Mouse (Mus musculus) gastrocnemius, adult 2 months (tissue): ENCODE results near the gene Nav1. TPM values are rescaled to one million over a fixed set of nuclear protein-coding genes. Genes with fewer than 3 reads are reported as not detected.

Experiments used
- DNase-seq: peaks from one replicate; pipeline ENCODE4 v3.0.0; 2022
- H3K27ac ChIP-seq: fragments of 200-600 bp; 2 replicates; pipeline ENCODE4 v1.8.1; 2022; ENCODE audit warnings: mild to moderate bottlenecking
- H3K4me3 ChIP-seq: fragments of 200-600 bp; 2 replicates; pipeline ENCODE4 v1.8.1; 2022; ENCODE audit warnings: mild to moderate bottlenecking, moderate library complexity
- CTCF ChIP-seq: fragments of 200-600 bp; IDR thresholded peaks from 2 replicates; pipeline ENCODE4 v1.8.1; 2022; ENCODE audit warnings: antibody characterized with exemption, mild to moderate bottlenecking, moderate library complexity
- intact Hi-C: fragments of 180-260 bp; cut with DNase I; formaldehyde crosslinking; loops from one replicate; pipeline ENCODE4 v1.15.1; 2025
- total RNA-seq, 2 experiments: library from RNA; stranded (reverse); gene quantifications; 2 replicates each; pipeline ENCODE4 v1.2.3; 2021

The Nav1 gene
- total RNA-seq, 2 experiments from 2014 or later = 9.7 to 11.5 TPM

DNA sequence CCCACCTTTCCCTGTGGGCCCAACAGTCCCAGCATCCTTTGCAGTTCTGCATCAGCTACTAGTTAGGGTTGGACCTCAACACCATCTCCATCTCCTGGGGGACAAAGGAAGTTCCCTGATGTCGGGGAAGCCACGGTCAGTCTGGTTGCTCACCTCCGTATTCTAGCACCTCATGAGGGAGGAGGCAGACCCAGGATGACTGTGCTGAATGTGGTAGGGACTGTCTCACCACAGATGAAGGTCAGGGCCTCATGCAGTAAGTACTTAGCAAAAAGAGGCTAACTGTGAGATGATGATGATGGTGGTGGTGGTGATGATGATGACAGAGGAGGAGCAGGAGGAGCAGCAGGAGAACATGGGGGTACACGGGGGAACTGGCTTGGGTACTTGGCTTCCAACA lies 73.0 kb downstream of the Nav1 start:
- TF ChIP-seq CTCF = no peak
- Histone ChIP-seq H3K4me3 (no peak overlapping the region), H3K27ac (peak overlapping the region; percentile 77)
- DNase-seq = no peak
- intact Hi-C loops = no loop called here

DNA sequence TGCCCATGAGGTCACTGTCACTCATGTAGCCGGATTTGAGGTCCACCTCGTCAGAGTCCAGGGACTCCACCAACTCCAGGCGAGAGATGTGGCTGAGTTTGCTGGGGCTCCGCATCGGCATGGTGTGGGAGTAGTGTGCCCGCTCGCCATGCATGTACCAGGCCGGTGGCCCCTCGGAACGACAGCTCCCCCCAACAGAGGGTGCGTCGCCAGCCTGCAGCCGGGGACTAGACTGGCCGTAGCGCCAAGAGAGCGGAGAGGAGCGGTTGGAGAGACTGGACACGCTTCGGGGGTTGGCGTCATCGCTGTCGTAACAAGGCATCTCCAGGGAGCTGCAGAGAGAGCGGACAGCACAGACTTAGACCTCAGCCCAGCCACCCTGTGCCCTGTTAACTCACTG lies 74.7 kb downstream of the Nav1 start:
- no peak for TF ChIP-seq CTCF
- H3K27ac ChIP-seq = peak overlapping the region; percentile 82; the same call in 1 of the 2 replicates
- intact Hi-C loops = no loop called here
- no peak for DNase-seq
- no peak overlapping the region for H3K4me3 ChIP-seq

DNA sequence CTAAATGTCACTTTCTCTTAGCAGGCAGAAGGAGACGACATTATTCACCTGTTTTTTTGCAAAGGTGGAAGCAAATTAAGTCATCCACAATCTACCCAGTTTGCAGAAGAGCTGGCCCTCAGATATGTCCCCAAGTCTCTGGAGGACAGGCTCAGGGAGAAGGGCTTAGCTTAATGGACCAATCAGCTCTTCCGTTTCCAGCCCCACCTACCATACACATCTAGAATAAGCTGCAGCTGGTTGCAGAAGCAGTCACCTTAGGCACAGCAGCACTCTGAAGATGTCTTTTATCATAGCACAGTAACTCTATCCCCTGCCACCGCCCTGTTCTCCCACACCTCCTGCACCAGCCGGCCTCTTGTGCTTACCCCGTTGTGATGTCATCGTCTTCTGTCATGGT lies 75.1 kb downstream of the Nav1 start:
- intact Hi-C loops = no loop called here
- no peak overlapping the region for H3K4me3 ChIP-seq
- H3K27ac ChIP-seq = peak overlapping the region; percentile 82
- no peak for TF ChIP-seq CTCF
- no peak for DNase-seq

DNA sequence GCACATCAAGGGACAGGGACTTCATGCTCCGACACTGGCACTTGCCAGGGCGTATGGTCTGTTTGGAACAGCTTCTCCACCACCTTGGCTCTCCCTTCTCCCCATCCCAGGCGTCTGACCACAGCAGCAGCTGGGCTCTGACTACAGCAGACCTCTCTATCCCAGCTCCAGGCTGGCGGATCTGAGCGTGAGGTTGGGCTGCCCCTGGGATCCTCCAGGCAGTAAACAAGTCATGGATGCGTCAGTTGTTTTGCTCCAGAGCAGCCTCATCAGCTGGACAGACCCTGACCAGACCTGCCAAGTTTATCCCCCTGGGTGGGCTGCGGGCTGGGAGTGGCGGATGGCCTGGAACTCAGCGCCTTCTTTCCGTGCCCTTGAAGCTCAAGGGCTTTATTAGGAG lies 76.0 kb downstream of the Nav1 start:
- TF ChIP-seq CTCF = no peak
- intact Hi-C loops = no loop called here
- Histone ChIP-seq H3K27ac (peak overlapping the region; percentile 82), H3K4me3 (no peak overlapping the region)
- DNase-seq = peak; percentile 92

DNA sequence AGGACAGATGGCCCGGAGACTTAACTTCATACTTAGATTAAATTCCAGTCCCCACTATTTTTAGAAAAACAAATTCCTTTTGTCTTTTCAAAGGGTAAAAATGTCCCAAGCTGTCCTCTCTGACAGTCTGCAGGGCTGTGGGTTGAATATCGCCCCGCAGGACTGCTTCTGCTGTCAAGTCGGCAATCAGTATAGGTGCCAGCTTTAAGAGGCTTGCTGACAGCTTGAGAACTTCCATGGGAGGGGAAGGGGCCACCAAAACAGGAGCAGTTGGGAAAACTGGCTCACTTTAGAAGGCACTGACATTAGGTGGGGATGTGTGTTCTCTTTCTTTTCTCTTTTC lies 82.6 kb downstream of the Nav1 start:
- no peak overlapping the region for H3K4me3 ChIP-seq
- DNase-seq = no peak
- peak overlapping the region; percentile 46 for H3K27ac ChIP-seq
- intact Hi-C loops = no loop called here
- TF ChIP-seq CTCF = no peak

DNA sequence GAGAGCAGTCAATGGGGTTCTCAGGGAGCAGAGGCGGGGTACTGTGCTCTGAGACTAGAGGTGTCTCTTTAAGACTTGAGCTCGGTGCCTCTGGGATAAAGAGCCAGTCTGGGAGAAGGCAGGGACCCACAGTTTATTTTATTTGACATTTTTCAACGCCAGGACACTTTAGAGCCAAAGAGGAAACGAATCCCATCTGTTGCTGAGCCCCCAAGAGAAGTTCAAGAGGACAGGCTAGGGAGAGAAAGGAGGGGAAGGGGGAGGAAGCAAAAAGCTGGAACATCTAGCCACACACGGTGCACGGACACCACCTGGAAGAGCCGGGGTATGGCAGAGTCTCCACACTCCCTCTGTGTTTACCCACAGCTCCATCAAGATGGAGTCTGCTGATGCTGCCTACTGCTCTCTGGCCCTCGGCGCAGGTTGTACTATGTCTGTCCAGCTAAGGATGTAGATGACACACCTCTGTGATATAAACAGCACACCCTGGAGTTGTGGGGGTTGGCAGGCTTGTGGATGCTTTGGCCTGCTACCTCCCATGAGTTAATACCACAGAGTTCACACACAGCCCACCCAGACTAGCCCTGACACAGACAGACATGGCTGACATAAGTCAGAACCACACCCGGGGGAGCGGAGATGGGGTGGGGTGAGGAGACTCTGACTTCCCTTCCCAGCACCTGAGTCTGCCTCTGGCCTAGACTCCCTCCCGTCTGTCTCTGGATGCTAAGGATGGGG lies 83.1 kb downstream of the Nav1 start:
- Histone ChIP-seq H3K4me3 (no peak overlapping the region), H3K27ac (peak overlapping the region; percentile 46)
- TF ChIP-seq CTCF = no peak
- DNase-seq = peak; percentile 25
- intact Hi-C loops = no loop called here

DNA sequence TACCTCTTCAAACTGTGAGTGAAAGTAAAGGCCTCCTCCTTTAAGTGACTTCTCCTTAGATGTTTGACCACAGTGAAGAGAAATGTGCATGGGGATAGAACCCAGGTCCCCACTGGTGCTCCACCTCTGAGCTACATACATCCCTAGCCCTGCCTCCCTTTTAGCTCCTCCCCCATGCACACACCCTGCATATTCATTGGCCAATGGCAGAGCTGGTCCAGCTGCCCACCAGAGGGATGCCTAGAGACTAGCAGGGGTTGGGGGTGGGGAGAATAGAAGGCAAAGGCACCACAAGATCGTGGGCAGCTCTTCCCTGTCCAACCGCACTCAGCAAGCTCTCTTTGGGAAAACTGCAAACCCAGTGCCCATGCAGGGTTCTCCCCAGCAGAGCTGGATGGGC lies 83.8 kb downstream of the Nav1 start:
- no peak for DNase-seq
- no peak for TF ChIP-seq CTCF
- intact Hi-C loops = no loop called here
- Histone ChIP-seq H3K27ac (peak overlapping the region; percentile 46), H3K4me3 (no peak overlapping the region)

DNA sequence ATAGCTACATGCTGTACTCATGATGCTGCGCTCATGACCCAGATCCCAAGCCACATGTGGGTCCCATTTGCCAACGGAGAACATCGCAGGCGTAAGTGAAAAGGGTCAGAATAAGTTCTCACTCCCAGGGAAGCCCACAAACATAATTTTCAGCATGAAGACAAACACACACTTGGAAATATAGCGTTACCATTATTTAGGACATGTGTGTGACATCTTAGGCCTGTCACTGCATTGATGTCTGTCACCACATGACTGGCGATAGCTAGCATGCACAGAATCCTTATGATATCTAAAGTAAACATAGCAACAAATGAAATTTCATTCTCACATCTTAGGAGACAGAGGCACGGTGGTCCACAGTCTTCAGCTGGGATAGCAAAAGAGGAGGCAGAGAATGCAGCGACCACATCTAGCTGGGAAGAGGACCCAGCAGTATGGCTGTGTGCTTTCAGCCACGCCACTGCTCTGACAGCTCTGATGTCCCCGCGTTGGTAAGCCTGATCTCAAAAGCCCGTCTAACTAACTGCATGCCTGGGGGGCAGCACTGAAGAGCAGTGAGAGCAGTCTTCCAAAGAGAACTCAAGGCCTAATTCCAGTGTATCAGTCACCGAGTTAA lies 86.4 kb downstream of the Nav1 start:
- no peak for TF ChIP-seq CTCF
- H3K27ac ChIP-seq = no peak overlapping the region
- no peak overlapping the region for H3K4me3 ChIP-seq
- intact Hi-C loops = no loop called here
- no peak for DNase-seq

DNA sequence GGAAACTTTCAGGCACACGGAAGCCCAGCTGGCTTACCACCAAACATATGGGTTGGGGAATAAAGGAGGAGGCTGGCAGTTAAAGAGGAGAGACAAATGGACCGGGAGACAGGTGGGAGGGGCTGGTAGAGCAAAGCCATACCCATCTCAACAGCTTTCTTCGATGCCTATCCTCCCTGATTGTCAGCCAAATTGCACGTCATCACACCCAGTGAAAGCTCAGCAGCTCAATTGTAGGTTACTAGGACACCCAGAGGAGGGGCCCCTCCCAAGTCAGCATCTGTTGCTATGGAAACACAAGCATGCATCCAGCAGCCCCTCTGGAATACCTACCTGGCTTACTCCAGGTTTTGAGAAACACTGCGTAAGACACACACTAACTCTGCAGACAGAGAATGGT lies 88.4 kb downstream of the Nav1 start:
- no peak for TF ChIP-seq CTCF
- intact Hi-C loops = no loop called here
- DNase-seq = no peak

DNA sequence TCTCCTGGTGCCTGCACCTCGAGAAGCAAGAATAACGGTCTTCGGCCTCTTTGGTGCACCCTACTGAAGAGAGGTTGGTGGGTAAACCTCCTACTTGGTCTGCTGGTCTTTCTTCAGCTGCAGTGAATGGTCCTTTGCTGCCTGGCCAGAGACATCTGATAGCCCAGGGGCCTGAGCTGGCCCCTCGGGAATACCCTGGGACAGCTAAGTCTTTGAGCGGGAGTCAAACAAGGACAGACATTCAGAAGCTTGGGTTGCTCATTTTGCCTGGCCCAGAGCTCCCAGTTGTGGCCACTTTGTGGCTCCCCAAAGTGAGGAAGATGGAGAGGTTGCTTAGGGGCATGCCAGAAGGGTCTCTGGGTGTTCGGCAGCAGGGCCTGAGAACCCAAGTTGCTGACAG lies 89.6 kb downstream of the Nav1 start:
- intact Hi-C loops = no loop called here
- TF ChIP-seq CTCF = no peak
- no peak overlapping the region for H3K4me3 ChIP-seq
- H3K27ac ChIP-seq = no peak overlapping the region
- peak; percentile 28 for DNase-seq

More for the DNA sequence above, 88.4 kb downstream of the Nav1 start:
- Histone ChIP-seq H3K4me3 (no peak overlapping the region), H3K27ac (no peak overlapping the region)

DNA sequence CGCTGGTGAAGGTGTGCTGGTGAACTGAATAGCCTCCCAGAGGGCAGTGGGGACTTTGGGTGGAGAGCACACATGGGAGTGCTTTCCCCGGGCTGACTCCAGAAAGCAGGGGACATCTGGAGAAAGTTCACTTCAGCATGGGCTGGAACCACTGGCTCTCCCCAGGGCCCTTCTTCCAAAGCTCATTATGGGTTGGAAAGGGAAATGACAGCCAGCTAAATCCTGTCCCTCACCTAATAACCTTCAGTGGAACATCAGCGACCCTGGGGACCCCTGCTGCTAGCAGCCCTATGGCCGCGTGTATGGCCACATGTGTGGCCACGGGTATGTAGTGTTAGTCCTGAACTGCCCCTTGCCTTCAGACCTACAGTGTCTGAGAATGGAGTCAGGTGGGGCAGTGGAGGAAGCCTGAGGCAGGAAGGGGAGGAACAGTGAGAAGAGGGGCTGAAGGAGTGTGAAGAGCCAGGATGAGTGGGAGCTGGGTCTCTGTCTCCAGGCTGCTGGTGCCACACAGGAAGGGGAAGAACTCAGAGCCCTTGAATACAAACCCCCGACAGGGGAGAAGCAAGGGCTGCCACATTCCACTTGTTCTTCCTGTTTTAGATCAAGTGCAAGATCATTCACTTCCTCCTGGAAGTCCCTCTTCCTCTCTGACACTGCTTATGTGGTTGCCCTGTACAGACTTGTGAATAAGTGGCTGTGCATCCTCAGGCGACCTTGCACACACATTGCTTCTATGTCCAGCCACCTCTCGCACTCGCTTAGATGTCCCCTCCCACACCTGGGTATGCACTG lies 90.4 kb downstream of the Nav1 start:
- intact Hi-C loops = no loop called here
- peak overlapping the region; percentile 50 for H3K27ac ChIP-seq

DNA sequence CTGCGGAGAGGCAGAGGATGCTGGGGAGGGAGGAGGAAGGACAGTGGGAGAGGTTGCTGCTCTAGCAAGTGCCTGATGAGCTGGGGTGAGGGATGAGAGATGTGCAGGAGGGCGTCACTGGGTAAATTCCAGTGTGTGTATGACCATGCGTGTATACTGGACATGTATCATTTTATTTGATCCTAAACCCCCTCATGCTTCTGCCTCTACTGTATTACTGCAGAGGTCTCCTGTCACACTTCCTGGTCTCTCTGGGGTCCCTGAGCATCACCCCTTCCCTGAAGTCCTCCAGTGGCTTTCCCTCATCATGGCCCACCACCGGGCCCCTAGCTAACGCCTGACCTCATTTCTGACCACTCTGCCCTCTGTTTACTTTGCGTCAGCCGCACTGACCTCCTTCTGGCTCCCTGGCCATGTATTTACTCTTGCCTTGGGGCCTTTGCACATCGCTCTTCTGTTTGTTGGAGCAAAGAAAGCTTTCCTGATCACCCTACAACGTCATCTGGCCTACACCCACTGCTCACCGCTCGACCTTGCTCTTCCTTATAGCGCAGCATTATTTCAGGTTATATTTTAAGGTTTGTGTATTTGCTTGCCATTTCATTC lies 91.4 kb downstream of the Nav1 start:
- intact Hi-C loops = no loop called here
- TF ChIP-seq CTCF = no peak
- Histone ChIP-seq H3K4me3 (no peak overlapping the region), H3K27ac (no peak overlapping the region)
- DNase-seq = no peak

More for the DNA sequence above, 90.4 kb downstream of the Nav1 start:
- peak; percentile 15 for DNase-seq
- TF ChIP-seq CTCF = no peak
- no peak overlapping the region for H3K4me3 ChIP-seq
